Mouse (Mus musculus): ENCODE measurements around the gene Kdm5a.

The Kdm5a gene

DNA sequence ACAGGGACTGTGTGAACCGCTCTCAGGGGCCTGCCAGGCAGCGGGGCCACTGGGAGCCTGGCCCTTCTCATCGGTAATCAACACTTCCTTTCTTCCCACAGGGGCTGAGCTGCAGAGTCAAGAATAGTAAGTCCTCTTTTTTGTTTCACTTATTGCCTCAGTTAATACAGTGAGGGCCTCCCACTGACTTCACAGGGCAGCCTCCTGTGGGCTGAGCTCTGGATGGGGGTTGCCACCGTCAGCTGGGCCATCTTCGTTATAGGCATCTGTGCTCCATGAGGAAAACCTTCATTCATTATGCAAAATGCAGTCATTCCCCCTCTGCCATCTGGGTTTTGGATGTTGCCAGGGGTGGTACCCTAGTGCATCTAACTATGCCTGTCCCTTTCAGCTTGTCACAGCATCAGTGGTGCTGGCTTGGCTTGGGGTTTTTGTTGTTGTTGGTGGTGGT is 108.1 kb downstream of the Kdm5a start:
- no peak for DNase-seq (ENCODE audit: extremely low read depth, low read depth)

- DNase-seq (ENCODE audit: extremely low read depth, low read depth): no peak
Measured at GRCm38 (mm10) chr6:120472455-120473140, 108.7 kb downstream of the Kdm5a start.

- no peak for DNase-seq (ENCODE audit: extremely low read depth, low read depth)
Measured at GRCm38 (mm10) chr6:120473427-120473826, 109.5 kb downstream of the Kdm5a start.

DNA sequence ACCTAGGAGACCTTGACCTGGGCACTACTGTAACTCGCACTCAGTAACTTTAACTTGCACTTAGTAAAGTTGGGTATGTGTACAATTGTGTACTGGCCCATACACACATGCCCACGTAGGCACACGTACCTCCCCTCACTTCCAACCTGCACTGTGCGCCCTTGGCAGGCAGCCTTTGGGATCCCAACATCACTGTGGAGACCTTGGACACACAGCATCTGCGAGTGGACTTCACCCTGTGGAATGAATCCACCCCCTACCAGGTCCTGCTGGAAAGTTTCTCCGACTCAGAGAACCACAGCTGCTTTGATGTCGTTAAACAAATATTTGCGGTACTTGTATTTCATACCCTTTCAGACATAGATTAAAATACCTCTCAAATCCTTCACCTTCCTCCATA is 111.4 kb downstream of the Kdm5a start:
- no peak for DNase-seq (ENCODE audit: extremely low read depth, low read depth)

DNA sequence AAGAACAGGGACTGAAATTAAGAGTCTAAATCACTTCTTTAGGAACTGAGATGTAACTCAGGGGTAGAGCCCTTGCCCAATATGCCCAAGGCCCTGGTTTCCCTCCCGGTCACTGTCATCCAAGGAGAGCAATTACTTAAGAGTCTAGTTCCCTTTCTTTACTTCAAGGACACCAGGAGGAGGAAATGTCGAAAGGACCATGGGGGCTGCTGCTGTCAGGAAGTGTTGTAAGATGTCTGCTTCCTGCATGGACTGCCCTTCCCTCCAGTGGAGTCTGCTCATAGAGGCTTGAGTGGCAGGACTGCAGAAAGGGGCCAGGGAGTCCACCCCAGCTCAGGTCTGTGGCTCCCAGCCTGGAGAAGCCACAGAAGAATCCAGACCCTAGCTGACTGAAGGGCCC is 115.4 kb downstream of the Kdm5a start:
- no peak for DNase-seq (ENCODE audit: extremely low read depth, low read depth)

GRCm38 (mm10) chr6:120480361-120480760 is 116.4 kb downstream of the Kdm5a start:
- no peak for DNase-seq (ENCODE audit: extremely low read depth, low read depth)

GRCm38 (mm10) chr6:120481538-120481937 is 117.6 kb downstream of the Kdm5a start:
- no peak for DNase-seq (ENCODE audit: extremely low read depth, low read depth)

GRCm38 (mm10) chr6:120482021-120482420 is 118.1 kb downstream of the Kdm5a start:
- no peak for DNase-seq (ENCODE audit: extremely low read depth, low read depth)

DNA sequence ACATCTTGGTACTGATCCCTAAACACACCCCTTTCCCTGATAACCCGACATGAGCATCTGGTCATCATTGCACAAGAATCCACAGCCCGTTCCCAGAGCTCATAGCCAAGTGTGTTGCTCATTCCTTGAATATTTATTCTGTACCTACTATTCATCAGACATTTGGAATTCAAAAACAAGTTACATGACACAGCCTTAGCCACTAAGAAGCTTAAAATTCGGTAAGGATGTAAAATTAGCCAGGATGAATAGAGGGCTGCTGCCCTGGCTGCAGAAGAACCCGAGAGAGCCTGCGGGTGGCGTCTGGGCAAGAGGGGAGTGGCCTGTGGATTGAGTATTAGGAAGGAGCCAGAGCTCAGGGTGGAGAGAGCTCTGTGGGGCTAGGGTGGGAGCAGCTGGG is 118.8 kb downstream of the Kdm5a start:
- DNase-seq (ENCODE audit: extremely low read depth, low read depth): no peak

DNA sequence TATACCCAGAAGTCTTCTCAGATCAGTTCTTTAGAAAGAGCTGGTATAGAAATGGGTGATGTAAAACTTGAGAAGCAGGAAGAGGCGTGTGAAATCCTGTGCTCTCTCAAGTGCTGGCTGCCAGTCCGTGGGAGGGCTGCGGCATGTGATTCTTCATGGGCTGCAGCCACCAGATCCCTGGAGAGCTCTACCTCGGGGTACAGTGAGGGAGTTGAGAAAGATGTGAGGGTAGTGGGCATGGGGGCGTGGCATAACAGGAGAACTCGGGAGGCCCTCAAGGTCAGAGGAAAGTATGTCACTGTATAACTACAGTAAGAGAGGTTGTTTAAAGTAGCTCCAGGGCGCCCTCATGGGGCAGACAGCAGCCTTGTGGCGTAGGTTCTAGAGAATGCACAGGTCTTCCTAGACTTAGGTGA is 119.3 kb downstream of the Kdm5a start:
- DNase-seq (ENCODE audit: extremely low read depth, low read depth): no peak

DNA sequence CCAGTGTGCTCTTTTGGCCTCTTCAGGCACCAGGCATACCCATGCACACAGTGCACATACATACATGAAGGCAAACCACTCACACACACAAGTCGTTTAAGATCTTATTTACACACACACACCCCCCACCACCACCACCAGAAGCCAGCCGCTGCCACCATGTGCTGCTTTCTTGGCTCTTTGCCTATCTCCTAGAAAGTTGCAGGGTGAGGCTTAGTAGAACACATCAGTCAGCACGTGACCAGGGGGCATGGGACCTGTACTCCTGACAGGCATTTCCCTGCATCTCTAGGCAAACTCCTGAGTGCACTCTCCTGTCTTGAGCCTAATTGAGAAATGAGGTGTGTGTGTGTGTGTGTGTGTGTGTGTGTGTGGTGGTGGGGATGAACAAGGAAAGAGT is 121.1 kb downstream of the Kdm5a start:
- peak; percentile 60 for DNase-seq (ENCODE audit: extremely low read depth, low read depth)

- DNase-seq (ENCODE audit: extremely low read depth, low read depth): no peak
Measured at GRCm38 (mm10) chr6:120486051-120486510, 122.2 kb downstream of the Kdm5a start.

DNA sequence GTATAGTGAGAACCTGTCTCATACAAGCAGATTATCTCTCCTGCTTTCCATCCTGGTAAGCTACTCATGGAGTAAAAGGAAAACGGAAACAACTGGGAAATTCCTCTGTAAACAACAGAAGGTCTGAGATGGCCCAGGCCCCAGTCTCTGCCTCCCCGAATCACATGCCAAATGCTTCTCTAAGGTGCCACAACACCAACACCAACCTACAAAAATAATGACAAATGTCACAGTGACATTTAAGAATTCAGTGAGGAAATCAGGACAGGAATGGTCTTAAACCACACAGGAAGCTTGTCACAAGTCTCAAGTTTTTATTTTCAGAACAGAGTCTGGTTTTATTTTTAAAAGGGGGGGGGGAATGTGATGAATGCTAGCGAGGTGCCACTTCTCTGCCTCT is 124.7 kb downstream of the Kdm5a start:
- DNase-seq (ENCODE audit: extremely low read depth, low read depth): no peak

DNA sequence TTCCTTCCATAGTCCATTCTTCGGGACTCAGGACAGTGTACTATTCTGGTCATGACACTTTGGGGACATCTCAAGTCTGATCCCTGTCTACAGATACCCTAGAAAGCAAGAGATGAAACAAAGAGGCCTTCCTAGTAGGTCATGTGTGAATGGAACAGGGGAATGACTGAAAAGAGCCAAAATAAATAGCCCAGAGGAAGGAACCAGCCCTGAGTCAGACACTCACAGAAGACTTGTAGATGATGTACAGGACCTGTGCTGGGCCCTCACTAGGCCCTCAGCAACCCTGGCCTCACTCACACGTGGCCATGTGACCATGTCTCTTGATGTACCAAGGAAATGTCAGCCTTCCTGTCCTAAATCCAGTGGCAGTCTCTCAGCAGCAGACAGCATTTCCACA is 125.5 kb downstream of the Kdm5a start:
- no peak for DNase-seq (ENCODE audit: extremely low read depth, low read depth)

DNA sequence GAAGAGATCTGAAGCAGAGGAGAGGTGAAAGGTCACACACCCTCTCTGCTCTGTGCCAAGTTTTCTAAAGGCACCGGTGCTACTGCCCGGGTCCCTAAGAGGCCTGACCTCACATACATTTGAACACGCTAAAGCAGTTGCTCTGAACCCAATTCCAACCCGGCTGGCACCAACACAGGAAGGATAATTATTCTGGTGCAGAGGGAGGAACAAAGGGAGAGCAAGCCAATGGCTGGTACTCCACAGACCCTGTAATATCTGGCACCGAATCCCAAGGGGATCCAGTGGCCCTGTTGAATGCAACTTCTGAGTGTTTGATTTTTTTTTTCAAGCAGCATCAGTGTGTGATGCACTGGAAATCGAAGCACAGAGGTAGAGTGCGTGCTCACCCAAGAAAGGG is 127.1 kb downstream of the Kdm5a start:
- no peak for DNase-seq (ENCODE audit: extremely low read depth, low read depth)

DNA sequence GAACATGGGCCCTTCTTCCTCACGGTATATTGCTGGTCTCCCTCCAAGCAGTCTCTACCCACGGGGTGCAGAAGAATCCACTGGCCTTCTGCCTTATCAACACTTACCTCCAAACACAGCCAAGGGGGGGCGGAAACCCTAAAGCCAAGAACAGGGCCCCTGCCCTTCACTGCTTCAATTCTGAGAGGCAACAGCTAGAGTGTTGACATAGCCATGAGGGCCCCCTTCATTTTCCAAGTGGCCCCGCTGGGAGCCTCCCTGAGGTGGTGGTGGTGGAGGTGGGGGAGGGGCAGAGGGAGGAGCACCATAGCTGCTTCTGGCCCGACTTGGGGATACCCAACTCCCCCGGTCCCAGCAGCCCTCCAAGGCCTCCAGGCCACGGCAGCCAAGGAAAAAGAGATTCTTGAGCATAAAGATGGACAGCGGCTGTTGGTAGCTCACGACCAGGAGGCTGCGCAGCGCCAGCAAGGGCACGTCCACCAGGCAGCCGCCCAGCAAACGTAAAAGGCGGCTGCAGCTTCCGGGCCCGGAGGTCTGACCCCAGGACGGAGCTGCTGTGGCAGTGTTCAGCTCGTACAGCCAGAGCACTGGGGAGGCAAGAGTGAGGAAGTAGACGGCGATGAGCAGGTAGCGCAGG is 128.1 kb downstream of the Kdm5a start:
- no peak for DNase-seq (ENCODE audit: extremely low read depth, low read depth)

GRCm38 (mm10) chr6:120492499-120493373 is 128.8 kb downstream of the Kdm5a start:
- no peak for DNase-seq (ENCODE audit: extremely low read depth, low read depth)

- no peak for DNase-seq (ENCODE audit: extremely low read depth, low read depth)
Measured at GRCm38 (mm10) chr6:120493374-120494181, 129.7 kb downstream of the Kdm5a start, which contains the start of gene Tmem121b. Tmem121b (minus strand) TSS chr6:120493807.

Data from MEL-GATA-1-ER (cell line).